Mouse (Mus musculus) neural tube, embryonic 15.5 days (tissue): Measurements from ENCODE around the gene Gfer. TPM values are rescaled to one million over a fixed set of nuclear protein-coding genes. Genes with fewer than 3 reads are reported as not detected.
"Not testable (repeated sequence)": the region's sequence is repeated elsewhere in the genome, so short reads cannot be mapped to it uniquely, and the experiment has no call there.

Experiments
- ATAC-seq: fragments of 200-750 bp; cut with Nextera tagmentation; 2 replicates; pipeline ENCODE4 v1.8.0; 2017; ENCODE audit warnings: mild to moderate bottlenecking, moderate TSS enrichment, moderate library complexity; ENCODE audit not compliant: low FRiP score
- H3K27ac ChIP-seq: fragments of 300-500 bp; sonication (generic); replicated peaks from 2 replicates; pipeline ENCODE4 v1.5.1; 2015; ENCODE audit warnings: mild to moderate bottlenecking, inconsistent platforms
- H3K27me3 ChIP-seq: fragments of 300-500 bp; sonication (generic); replicated peaks from 2 replicates; pipeline ENCODE4 v1.6.1; 2015; ENCODE audit warnings: inconsistent platforms
- H3K36me3 ChIP-seq: fragments of 300-500 bp; sonication (generic); 2 replicates; pipeline ENCODE4 v1.6.1; 2015; ENCODE audit warnings: inconsistent platforms
- H3K4me1 ChIP-seq: fragments of 300-500 bp; sonication (generic); 2 replicates; pipeline ENCODE4 v1.6.1; 2015; ENCODE audit warnings: inconsistent platforms
- H3K4me2 ChIP-seq: fragments of 300-500 bp; sonication (generic); 2 replicates; pipeline ENCODE4 v1.6.1; 2015; ENCODE audit warnings: inconsistent platforms, mild to moderate bottlenecking, moderate library complexity
- H3K4me3 ChIP-seq: fragments of 300-500 bp; sonication (generic); replicated peaks from 2 replicates; pipeline ENCODE4 v1.5.1; 2015; ENCODE audit warnings: mild to moderate bottlenecking, inconsistent platforms
- H3K9ac ChIP-seq: fragments of 300-500 bp; sonication (generic); replicated peaks from 2 replicates; pipeline ENCODE4 v1.6.1; 2015; ENCODE audit warnings: mild to moderate bottlenecking, inconsistent platforms
- H3K9me3 ChIP-seq: fragments of 300-500 bp; sonication (generic); replicated peaks from 2 replicates; pipeline ENCODE4 v1.6.1; 2016; ENCODE audit warnings: inconsistent platforms
- WGBS: fragments of 180-500 bp; shearing (Covaris S2); methylation state at CpG from one replicate; pipeline ENCODE4 v1.1.7; 2015; ENCODE audit warnings: mixed read lengths; 5-methylcytosine and 5-hydroxymethylcytosine counted together
- polyA plus RNA-seq: library from polyadenylated mRNA; unstranded; fragments of >200 nt; fragmentation: Nextera tagmentation; extraction: Ambion mirVana; gene quantifications from 2 replicates; pipeline ENCODE4 v1.2.1, GENCODE M21; 2015

Gfer gene
- polyA plus RNA-seq, 1 experiment from 2014 or later, result 37.9 TPM

- WGBS, result 93% methylated on average over 5 of the region's 5 CpGs
- H3K9me3 ChIP-seq, result no peaks in the 10 kb centered on the region
- ATAC-seq, result no peak
Observed at GRCm38 (mm10) chr17:24676877-24677276, 19.1 kb downstream of the Gfer start.

GRCm38 (mm10) chr17:24676187-24676586 lies 19.8 kb downstream of the Gfer start:
- H3K4me3 ChIP-seq, result no peak overlapping the region
- no peaks in the 10 kb centered on the region for H3K27me3 ChIP-seq
- no peaks in the 10 kb centered on the region for H3K9me3 ChIP-seq
- 68% methylated on average over 2 of the region's 2 CpGs for WGBS
- no peak overlapping the region for H3K4me2 ChIP-seq
- ATAC-seq, result no peak
- H3K4me1 ChIP-seq, result peaks cover 27% of the 10 kb centered on the region
- no peak overlapping the region for H3K9ac ChIP-seq
- peaks cover 46% of the 10 kb centered on the region for H3K36me3 ChIP-seq
- no peak overlapping the region for H3K27ac ChIP-seq

More at GRCm38 (mm10) chr17:24676877-24677276, 19.1 kb downstream of the Gfer start:
- no peak overlapping the region for H3K9ac ChIP-seq
- no peak overlapping the region for H3K4me2 ChIP-seq
- peaks cover 53% of the 10 kb centered on the region for H3K36me3 ChIP-seq
- H3K4me3 ChIP-seq, result no peak overlapping the region
- peaks cover 20% of the 10 kb centered on the region for H3K4me1 ChIP-seq
- no peaks in the 10 kb centered on the region for H3K27me3 ChIP-seq
- H3K27ac ChIP-seq, result no peak overlapping the region

GRCm38 (mm10) chr17:24674277-24674676 lies 21.7 kb downstream of the Gfer start:
- 91% methylated on average over 7 of the region's 7 CpGs for WGBS
- no peak for ATAC-seq
- H3K27me3 ChIP-seq, result no peaks in the 10 kb centered on the region
- H3K27ac ChIP-seq, result no peak overlapping the region
- no peak overlapping the region for H3K4me3 ChIP-seq
- H3K4me2 ChIP-seq, result no peak overlapping the region
- peaks cover 39% of the 10 kb centered on the region for H3K4me1 ChIP-seq
- H3K9ac ChIP-seq, result no peak overlapping the region
- no peaks in the 10 kb centered on the region for H3K9me3 ChIP-seq
- peaks cover 28% of the 10 kb centered on the region for H3K36me3 ChIP-seq

- H3K27me3 ChIP-seq, result no peaks in the 10 kb centered on the region
- H3K9me3 ChIP-seq, result no peaks in the 10 kb centered on the region
- peak overlapping the region; percentile 84 for H3K4me2 ChIP-seq
- H3K27ac ChIP-seq, result no peak overlapping the region
- H3K36me3 ChIP-seq, result peaks cover 7% of the 10 kb centered on the region
- H3K9ac ChIP-seq, result peak overlapping the region; percentile 34
- no peak overlapping the region for H3K4me3 ChIP-seq
- peaks cover 47% of the 10 kb centered on the region for H3K4me1 ChIP-seq
- WGBS, result 36% methylated on average over 5 of the region's 5 CpGs
- no peak for ATAC-seq
Observed at GRCm38 (mm10) chr17:24672141-24672540, 23.8 kb downstream of the Gfer start.

GRCm38 (mm10) chr17:24671346-24671745 lies 24.6 kb downstream of the Gfer start:
- ATAC-seq, result no peak
- no peak overlapping the region for H3K27ac ChIP-seq
- H3K9ac ChIP-seq, result no peak overlapping the region
- peak overlapping the region; percentile 84 for H3K4me2 ChIP-seq
- 84% methylated on average over 5 of the region's 5 CpGs for WGBS
- H3K36me3 ChIP-seq, result no peaks in the 10 kb centered on the region
- no peaks in the 10 kb centered on the region for H3K27me3 ChIP-seq
- H3K4me1 ChIP-seq, result peaks cover 47% of the 10 kb centered on the region
- no peak overlapping the region for H3K4me3 ChIP-seq
- no peaks in the 10 kb centered on the region for H3K9me3 ChIP-seq

GRCm38 (mm10) chr17:24670246-24670844 lies 25.6 kb downstream of the Gfer start:
- peak overlapping the region; percentile 88 for H3K27ac ChIP-seq
- H3K4me3 ChIP-seq, result peak overlapping the region; percentile 84
- H3K4me1 ChIP-seq, result peaks cover 47% of the 10 kb centered on the region
- WGBS, result 13% methylated on average over 8 of the region's 8 CpGs
- H3K9me3 ChIP-seq, result no peaks in the 10 kb centered on the region
- no peaks in the 10 kb centered on the region for H3K27me3 ChIP-seq
- no peaks in the 10 kb centered on the region for H3K36me3 ChIP-seq
- peak overlapping the region; percentile 84 for H3K4me2 ChIP-seq
- ATAC-seq, result no peak
- H3K9ac ChIP-seq, result peak overlapping the region; percentile 93

- Histone ChIP-seq H3K27me3 (no peaks in the 10 kb centered on the region), H3K27ac (peak within 1 kb of the TSS; percentile 88), H3K4me3 (peak within 1 kb of the TSS; percentile 84), H3K9ac (peak within 1 kb of the TSS; percentile 93), H3K4me1 (peaks cover 46% of the 10 kb centered on the region), H3K36me3 (no peaks in the 10 kb centered on the region), H3K4me2 (peak within 1 kb of the TSS; percentile 84), H3K9me3 (no peaks in the 10 kb centered on the region)
- ATAC-seq, result peak; percentile 97
- WGBS, result under 1% methylated on average over 77 of the region's 80 CpGs
Observed at GRCm38 (mm10) chr17:24669545-24670245, 26.3 kb downstream of the Gfer start, which contains the start of gene Zfp598. Gene Zfp598, plus strand, starts transcription at chr17:24669687.

GRCm38 (mm10) chr17:24669214-24669544 lies 26.8 kb downstream of the Gfer start:
- peak overlapping the region; percentile 84 for H3K4me3 ChIP-seq
- peak; percentile 8 for ATAC-seq
- H3K9ac ChIP-seq, result peak overlapping the region; percentile 93
- not testable (repeated sequence) for H3K27me3 ChIP-seq, H3K36me3 ChIP-seq, H3K9me3 ChIP-seq
- 12% methylated on average over 15 of the region's 15 CpGs for WGBS
- peak overlapping the region; percentile 88 for H3K27ac ChIP-seq
- H3K4me2 ChIP-seq, result peak overlapping the region; percentile 84
- H3K4me1 ChIP-seq, result peaks cover 43% of the 10 kb centered on the region

GRCm38 (mm10) chr17:24667416-24667815 lies 28.5 kb downstream of the Gfer start:
- peaks cover 32% of the 10 kb centered on the region for H3K4me1 ChIP-seq
- H3K9me3 ChIP-seq, result no peaks in the 10 kb centered on the region
- H3K27ac ChIP-seq, result no peak overlapping the region
- H3K4me2 ChIP-seq, result no peak overlapping the region
- no peak for ATAC-seq
- no peak overlapping the region for H3K4me3 ChIP-seq
- no peak overlapping the region for H3K9ac ChIP-seq
- no peaks in the 10 kb centered on the region for H3K36me3 ChIP-seq
- H3K27me3 ChIP-seq, result no peaks in the 10 kb centered on the region
- WGBS, result 30% methylated on average over 6 of the region's 6 CpGs

- H3K4me2 ChIP-seq, H3K36me3 ChIP-seq, H3K9me3 ChIP-seq, H3K27ac ChIP-seq, H3K27me3 ChIP-seq, H3K9ac ChIP-seq, ATAC-seq, H3K4me3 ChIP-seq: not testable (repeated sequence)
- 79% methylated on average over 7 of the region's 7 CpGs for WGBS
- H3K4me1 ChIP-seq, result peaks cover 28% of the 10 kb centered on the region
Observed at GRCm38 (mm10) chr17:24667011-24667410, 28.9 kb downstream of the Gfer start.

GRCm38 (mm10) chr17:24658017-24658758 lies 37.8 kb downstream of the Gfer start, which contains the start of gene Npw:
Gene Npw, minus strand, starts transcription at chr17:24658457.
- H3K27ac ChIP-seq, result no peak within 1 kb of the TSS
- ATAC-seq, result no peak
- H3K4me1 ChIP-seq, result peaks cover 18% of the 10 kb centered on the region
- H3K4me3 ChIP-seq, result peak within 1 kb of the TSS; percentile 33
- H3K4me2 ChIP-seq, result peak within 1 kb of the TSS; percentile 61
- H3K9me3 ChIP-seq, result no peaks in the 10 kb centered on the region
- WGBS, result under 1% methylated on average over 47 of the region's 47 CpGs
- peaks cover 53% of the 10 kb centered on the region for H3K27me3 ChIP-seq
- peak within 1 kb of the TSS; percentile 27; the same call in 1 of the 2 replicates for H3K9ac ChIP-seq
- no peaks in the 10 kb centered on the region for H3K36me3 ChIP-seq
